Mouse (Mus musculus) CH12.LX (cell line): ENCODE data around the gene Slc9a4.

ENCODE experiments used
- CHD1 ChIP-seq: IDR thresholded peaks from 2 replicates; pipeline ENCODE4 v1.6.1; 2012; ENCODE audit warnings: low read depth, low read length, improper control_type of control experiment, inconsistent platforms
- CTCF ChIP-seq, 2 experiments: IDR thresholded peaks in 1 of 2; conservative IDR thresholded peaks in 1 of 2; 2 replicates each; pipeline ENCODE4 v1.5.1; 2011 to 2012; ENCODE audit warnings: low read depth in 2 of 2, low read length in 2 of 2, improper control_type of control experiment in 1 of 2, inconsistent platforms in 1 of 2, mild to moderate bottlenecking in 1 of 2, moderate library complexity in 1 of 2
- EP300 ChIP-seq: IDR thresholded peaks from 2 replicates; pipeline ENCODE4 v1.6.1; 2011; ENCODE audit warnings: low read length, improper control_type of control experiment
- ETS1 ChIP-seq: conservative IDR thresholded peaks from 2 replicates; pipeline ENCODE4 v1.6.1; 2012; ENCODE audit warnings: low read depth, mild to moderate bottlenecking, inconsistent platforms, low read length, improper control_type of control experiment, moderate library complexity
- IRF4 ChIP-seq: IDR thresholded peaks from 2 replicates; pipeline ENCODE4 v1.6.1; 2014; ENCODE audit warnings: low read depth, mild to moderate bottlenecking, inconsistent platforms, low read length, improper control_type of control experiment
- MAZ ChIP-seq: IDR thresholded peaks from 2 replicates; pipeline ENCODE4 v1.6.1; 2012; ENCODE audit warnings: low read depth, mild to moderate bottlenecking, inconsistent platforms, low read length, improper control_type of control experiment, moderate library complexity
- MXI1 ChIP-seq: IDR thresholded peaks from 2 replicates; pipeline ENCODE4 v1.6.1; 2011; ENCODE audit warnings: mild to moderate bottlenecking, low read depth, low read length, improper control_type of control experiment
- POLR2A ChIP-seq: IDR thresholded peaks from 2 replicates; pipeline ENCODE4 v1.6.1; 2011; ENCODE audit warnings: low read depth, mild to moderate bottlenecking, improper control_type of control experiment, low read length
- POLR2AphosphoS2 ChIP-seq: IDR thresholded peaks from 2 replicates; pipeline ENCODE4 v1.6.1; 2011; ENCODE audit warnings: low read depth, low read length, improper control_type of control experiment
- TCF12 ChIP-seq: IDR thresholded peaks from 2 replicates; pipeline ENCODE4 v1.6.1; 2014; ENCODE audit warnings: low read depth, mild to moderate bottlenecking, inconsistent platforms, low read length, improper control_type of control experiment
- ZMIZ1 ChIP-seq: IDR thresholded peaks from 2 replicates; pipeline ENCODE4 v1.6.1; 2012; ENCODE audit warnings: low read depth, mild to moderate bottlenecking, inconsistent platforms, low read length, improper control_type of control experiment

- no peak for TF ChIP-seq TCF12
- TF ChIP-seq POLR2AphosphoS2, result no peak
- TF ChIP-seq CTCF (conservative IDR thresholded peaks at IDR 0.05 in 1 of 2, IDR thresholded peaks at IDR 0.05 in 1 of 2; ENCODE audit: low read depth in 2 of 2, low read length in 2 of 2), result peak; percentile 61 to 64
- TF ChIP-seq ZMIZ1, result no peak
- no peak for TF ChIP-seq MAZ
- no peak for TF ChIP-seq ETS1
- TF ChIP-seq CHD1, result no peak
- TF ChIP-seq EP300, result no peak
- no peak for TF ChIP-seq IRF4
- TF ChIP-seq MXI1, result no peak
- no peak for TF ChIP-seq POLR2A
These were observed at the start of gene Slc9a4 for GRCm38 (mm10) chr1:40579784-40580183.
